Mouse (Mus musculus) forelimb bud, embryonic 11.5 days (tissue): ENCODE measurements around the gene Nova2.

Experiments used
- DNase-seq: peaks from one replicate; pipeline ENCODE4 v3.0.0-alpha.2; 2012; ENCODE audit warnings: low read depth, low spot score

Gene Nova2

DNA sequence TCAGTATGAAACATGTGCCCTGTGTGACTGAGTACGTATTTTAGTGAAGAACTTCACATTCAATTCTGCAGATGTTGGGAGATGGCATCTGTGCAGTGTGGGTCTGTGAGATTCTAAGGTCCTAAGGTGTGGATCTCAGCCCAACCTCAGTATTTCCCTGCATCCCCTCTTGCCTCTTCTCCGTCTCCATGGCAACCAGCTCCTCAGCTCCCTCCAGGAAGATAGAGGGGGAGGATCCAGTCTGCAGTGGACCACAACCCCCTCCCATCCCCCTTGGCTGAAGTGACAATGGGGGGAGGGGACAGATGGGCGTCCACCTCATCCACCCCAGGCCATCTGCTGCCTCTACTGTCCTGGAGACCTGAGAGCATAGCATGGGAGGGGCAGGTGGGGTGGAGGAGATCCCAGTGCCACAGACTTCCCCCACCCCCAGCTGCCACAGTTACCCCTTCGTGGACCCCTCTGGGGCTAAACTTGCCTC lies 1.9 kb upstream of the Nova2 start:
- DNase-seq = no peak

DNA sequence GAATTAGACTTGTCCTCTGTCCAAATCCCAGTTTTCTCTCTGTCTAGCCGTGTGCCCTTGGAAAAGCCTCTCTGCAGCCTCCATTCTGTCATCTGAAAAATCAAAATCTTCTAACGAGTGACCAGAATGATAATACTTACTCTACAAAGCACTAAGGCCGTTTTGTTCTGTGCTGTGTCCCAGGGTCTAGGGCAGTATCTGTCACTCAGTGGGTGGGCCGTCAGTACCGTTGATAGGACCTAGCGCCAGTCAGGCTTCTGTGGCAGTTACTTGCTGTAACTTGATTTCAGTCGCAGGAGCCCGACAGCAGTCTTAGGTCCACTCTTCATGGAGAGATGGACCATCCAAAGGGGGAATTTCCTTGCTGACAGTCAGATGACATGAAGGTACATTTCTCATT lies 1.4 kb upstream of the Nova2 start:
- DNase-seq = no peak

- no peak for DNase-seq
These were observed 528 bp downstream of the Nova2 start for GRCm38 (mm10) chr7:18926041-18926790.

- no peak for DNase-seq
These were observed 1.2 kb downstream of the Nova2 start for GRCm38 (mm10) chr7:18926911-18927310.

GRCm38 (mm10) chr7:18927759-18928158 lies 2.1 kb downstream of the Nova2 start:
- no peak for DNase-seq

- DNase-seq = no peak
These were observed 16.7 kb downstream of the Nova2 start for GRCm38 (mm10) chr7:18942376-18942775.

DNA sequence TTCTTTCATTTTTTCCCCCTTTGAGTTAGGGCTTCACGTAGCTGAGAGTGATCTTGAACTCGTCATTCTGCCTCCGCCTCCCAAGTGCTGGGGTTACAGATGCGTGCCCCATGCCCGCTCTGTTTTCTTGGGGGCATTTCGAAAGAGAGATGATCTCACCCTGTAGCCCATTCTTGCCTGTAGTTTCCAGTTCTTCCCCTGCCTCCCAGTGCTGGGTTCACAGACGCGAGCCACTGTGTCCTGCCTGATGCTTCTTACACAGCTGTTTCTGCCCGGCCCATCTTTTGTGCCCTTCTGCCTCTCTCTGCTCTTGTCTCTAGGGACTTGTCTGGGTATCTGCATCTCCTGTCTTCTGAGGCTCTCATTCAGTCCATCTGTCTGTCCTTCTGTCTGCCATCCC lies 17.1 kb downstream of the Nova2 start:
- DNase-seq = no peak

DNA sequence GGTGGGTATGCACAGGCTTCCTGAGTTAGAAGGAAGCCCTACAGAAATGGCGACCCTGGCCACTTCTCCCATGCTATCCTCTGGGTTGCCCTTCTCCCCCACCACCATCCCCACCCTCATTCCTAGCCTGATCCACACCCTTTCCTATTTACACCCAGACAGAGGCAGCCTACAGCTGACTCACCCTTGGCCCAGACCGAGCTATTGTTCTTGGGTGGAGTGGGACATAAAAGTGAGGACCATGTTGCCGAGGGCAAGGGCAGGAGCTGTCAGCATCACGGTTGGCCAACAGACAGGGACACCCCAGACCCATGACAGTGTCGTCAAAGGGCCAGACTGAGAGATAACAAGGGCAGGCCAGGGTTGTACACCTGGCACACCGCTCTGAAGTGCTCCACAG lies 22.5 kb downstream of the Nova2 start:
- no peak for DNase-seq

- no peak for DNase-seq
These were observed 24.3 kb downstream of the Nova2 start for GRCm38 (mm10) chr7:18949781-18950522.

DNA sequence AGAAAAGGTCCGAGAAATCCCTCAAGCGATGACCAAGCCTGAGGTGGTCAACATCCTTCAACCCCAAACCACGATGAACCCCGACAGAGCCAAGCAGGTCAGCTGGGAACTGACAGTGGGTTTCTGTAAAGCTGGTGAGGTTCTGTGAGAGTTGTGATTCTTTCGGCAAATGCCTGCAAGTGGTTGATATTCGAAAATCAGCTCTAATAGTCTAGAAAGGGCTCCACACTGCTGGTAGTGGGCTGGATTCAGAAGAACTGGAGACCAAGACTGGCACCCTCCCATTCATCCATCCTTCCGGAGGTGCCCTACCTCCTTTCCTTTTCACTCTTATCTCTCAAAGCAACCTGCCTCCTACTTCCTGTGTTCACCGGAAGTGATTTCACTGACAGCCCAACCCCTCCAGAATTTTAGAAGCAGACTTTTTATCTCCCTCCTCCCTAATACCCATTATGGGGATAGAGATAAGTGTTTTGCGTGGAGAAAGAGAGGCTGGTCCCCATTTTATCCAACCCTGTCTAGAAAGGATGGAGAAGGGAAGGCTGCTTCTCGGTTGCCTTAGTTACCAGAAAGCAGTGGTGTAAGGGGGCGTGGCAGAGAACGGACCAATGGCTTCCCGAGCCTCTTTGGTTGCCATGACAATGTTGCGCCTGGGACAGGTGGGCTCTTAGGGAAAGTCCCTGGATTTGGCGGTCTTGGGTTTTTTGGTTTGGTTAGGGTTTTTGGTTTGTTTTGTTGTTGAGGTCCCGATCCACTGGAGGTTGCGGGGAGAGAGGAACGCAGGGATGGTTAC lies 25.0 kb downstream of the Nova2 start:
- no peak for DNase-seq

GRCm38 (mm10) chr7:18951397-18951796 lies 25.7 kb downstream of the Nova2 start:
- DNase-seq = peak; percentile 61

GRCm38 (mm10) chr7:18957569-18958383 lies 32.1 kb downstream of the Nova2 start:
- DNase-seq = no peak

DNA sequence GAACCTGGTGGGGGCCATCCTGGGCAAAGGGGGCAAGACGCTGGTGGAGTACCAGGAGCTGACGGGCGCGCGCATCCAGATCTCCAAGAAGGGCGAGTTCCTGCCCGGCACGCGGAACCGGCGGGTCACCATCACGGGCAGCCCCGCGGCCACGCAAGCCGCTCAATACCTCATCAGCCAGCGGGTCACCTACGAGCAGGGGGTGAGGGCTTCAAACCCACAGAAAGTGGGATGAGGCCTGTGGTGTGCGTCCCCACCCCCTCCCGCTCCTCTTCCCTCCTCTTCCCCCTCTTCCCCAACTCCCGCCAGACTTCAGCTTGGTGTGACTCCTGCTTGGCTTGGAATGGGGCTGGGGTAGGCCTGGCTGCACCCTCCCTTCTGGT lies 32.7 kb downstream of the Nova2 start:
- DNase-seq = no peak

- DNase-seq = no peak
These were observed 33.8 kb downstream of the Nova2 start for GRCm38 (mm10) chr7:18959446-18959845.

DNA sequence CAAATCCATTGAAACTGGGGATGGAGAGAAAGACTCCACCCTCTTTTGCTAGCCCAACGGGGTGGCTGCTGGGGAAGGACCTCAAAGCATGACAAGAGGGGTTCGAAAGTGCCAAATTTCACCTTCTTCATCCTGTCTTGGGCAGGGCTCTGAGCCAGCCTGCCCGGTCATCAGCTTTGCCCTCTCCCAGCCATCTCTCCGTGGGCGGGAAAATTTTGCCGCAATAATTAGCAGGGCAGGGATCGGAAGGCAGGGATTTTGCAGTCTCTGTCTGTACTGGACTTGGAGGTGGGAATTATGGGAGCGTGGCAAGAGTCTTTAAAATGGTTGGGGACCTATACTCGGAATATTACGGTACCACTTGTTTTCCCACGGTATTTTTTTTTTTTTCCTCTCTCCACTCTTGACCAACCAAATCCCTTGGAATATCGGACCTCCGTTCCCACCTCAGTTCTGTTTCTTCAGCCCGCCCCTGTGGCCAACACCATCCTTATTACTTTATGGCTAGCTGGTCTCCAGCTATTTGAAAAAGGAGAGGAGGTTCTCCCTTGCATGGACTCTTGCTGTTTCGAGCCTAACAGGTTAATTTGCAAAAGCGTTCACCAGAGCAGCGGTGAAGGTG lies 36.6 kb downstream of the Nova2 start:
- DNase-seq = no peak

DNA sequence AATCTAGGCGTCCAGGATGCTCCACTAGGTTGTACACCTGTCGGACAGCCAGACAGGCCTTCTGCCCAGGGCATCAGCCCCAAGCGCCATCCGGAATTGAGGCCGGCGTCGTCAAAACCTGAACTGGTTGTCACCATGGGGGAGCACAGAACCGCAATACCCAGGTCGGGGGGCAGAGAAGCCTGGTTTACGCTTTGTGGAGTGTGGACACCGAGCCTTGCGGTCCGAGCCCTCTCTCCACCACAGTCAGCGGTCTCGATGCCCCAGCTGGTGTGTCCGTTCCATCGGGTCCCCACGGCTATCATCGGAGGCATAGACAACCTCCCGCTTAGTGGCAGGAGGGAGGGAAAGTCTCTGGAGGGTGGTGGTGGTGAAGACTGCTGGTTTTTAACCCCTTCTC lies 37.1 kb downstream of the Nova2 start:
- DNase-seq = no peak

- no peak for DNase-seq
These were observed 37.7 kb downstream of the Nova2 start for GRCm38 (mm10) chr7:18963294-18963843.

GRCm38 (mm10) chr7:18965312-18965711 lies 39.6 kb downstream of the Nova2 start:
- no peak for DNase-seq

DNA sequence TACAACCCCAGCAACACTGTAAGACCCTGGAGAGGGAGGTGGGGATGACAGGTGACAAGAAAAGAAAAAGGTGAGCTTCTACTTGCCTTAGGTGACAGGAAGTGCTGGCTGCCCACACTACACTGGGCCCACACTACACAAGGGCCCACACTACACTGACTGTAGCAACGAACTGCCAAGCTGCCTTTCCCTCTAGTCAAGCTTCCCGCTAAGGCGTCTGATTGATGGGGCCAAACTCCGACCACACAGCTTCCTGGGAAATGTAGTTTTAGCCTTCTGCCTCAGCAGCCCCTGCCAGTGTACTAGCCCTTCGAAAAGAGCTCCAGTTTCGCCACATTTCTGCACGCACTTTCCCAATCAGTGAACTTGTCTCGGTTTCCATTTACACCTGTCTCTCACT lies 41.9 kb downstream of the Nova2 start:
- DNase-seq = no peak

GRCm38 (mm10) chr7:18970956-18971355 lies 45.3 kb downstream of the Nova2 start:
- no peak for DNase-seq

DNA sequence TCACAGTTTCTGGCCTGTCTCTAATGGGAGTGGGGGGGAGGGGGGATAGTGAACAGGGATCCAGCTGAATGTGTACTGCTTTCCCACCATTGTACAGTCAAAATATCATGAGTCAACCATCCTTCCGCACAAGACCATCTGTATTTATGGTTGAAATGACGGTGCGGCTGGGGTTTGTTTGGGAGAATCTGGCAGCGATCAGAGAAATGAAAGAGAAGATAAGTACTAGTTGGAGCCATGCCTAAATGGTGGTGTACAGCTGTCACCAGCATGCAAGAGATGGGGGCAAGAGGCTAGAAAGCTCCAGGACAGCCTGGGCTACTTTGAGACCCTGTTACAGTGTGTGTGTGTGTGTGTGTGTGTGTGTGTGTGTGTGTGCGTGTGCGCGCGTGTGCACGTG lies 52.7 kb downstream of the Nova2 start:
- DNase-seq = no peak
